Mouse (Mus musculus) kidney, postnatal 25 days (tissue): ENCODE data around the gene Ston1.

Source experiments
- DNase-seq, 2 experiments: peaks; one replicate each; pipeline ENCODE4 v3.0.0; 2021; ENCODE audit warnings: mixed read lengths in 2 of 2

Ston1 gene

DNA sequence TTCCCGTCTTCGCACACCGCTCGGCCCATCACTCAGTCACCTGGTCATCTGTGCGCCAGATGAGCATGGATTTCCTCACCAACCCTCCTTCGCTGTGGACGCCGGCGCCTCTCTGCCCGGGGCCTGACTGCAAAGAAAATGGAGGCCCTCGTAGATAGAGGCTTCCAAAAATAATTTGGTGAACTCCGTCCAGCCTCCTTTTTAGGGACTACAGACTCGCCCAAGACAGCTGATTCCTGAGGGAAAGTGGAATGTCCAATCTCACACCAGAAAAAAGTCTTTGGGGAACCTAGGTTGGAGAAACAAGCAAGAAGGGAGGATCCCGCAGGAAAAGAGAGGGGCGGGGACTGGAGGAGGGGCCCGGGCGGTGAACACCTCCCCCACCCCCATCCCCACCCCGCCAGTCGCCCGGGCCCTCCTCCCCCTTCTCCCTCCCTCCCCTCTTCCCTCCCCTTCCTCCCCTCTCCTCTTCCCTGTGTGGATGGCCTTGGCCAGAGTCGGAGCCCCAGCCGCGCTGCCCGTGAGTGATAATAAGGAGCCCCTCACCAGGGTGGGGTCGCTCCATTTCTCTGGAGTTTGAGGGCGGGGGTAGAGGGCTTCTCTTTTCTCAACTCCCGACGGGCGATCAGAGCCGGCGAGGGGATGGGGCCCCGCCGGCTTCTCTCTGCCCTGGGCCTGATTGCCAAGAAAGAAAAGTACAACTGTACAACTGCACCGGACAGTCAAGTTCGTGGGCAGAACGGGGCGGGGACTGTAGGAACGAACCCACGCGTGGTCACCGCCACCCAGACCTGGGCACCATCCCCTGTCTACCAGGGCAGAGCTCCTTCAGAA is at the start of gene Ston1:
Gene Ston1, plus strand, starts transcription at position 463 of the 834 bp plus-strand sequence.
- peak; percentile 85 to 87 for DNase-seq

DNA sequence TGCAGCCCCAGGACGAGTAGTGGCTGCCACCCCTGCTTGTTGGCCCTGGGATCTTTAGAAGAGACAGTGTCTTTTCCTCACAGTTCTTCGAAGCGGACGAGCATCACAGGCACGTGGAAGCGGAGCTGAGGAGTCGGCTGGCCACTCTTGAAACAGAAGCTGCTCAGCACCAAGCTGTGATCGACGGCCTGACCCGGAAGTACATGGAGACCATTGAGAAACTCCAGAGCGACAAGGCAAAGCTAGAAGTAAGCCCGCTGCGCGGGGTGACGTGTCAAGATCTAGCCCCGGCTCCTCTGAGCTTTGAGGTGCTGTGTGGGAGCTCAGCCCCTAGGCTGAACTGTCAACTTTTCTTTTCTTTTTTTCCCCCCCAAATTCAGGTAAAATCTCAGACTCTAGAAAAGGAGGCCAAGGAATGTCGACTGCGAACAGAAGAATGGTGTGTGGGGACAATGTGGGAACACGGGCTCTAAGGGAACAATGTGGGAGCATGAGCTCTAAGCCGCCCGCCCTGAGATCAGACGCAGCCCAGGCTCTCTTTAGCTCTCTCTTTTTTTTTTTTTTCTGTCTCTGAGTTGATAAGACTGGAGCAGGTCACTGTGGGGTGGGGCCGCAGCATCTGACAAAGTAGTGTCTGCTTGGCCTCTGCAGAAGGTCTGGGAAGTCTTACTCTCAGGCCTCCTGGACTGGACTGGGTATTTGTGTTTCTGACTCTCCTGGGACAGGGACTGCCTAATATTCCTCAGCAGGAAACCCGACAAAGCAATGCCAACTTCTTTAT is 47.9 kb upstream of the Ston1 start:
- peak in 1 of 2 experiments; percentile 31 for DNase-seq

DNA sequence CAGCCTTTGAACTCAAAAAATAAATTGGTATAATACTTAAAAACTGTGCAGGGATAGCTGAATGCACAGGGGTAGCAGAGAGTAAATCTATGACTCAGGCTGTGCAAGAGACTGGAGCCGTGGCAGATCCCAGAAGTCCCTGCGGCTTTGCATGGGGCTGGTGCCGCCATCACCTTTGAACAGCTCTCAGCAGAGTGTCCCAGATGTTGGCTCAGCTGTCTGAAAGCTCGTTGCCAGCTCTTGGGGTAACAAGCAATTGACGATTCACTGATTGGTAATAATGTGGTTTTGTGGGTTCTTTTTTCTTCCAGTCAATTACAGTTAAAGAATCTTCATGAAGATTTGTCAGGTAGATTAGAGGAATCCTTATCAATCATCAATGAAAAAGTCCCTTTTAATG is 47.1 kb upstream of the Ston1 start:
- peak in 1 of 2 experiments; percentile 57 for DNase-seq

DNA sequence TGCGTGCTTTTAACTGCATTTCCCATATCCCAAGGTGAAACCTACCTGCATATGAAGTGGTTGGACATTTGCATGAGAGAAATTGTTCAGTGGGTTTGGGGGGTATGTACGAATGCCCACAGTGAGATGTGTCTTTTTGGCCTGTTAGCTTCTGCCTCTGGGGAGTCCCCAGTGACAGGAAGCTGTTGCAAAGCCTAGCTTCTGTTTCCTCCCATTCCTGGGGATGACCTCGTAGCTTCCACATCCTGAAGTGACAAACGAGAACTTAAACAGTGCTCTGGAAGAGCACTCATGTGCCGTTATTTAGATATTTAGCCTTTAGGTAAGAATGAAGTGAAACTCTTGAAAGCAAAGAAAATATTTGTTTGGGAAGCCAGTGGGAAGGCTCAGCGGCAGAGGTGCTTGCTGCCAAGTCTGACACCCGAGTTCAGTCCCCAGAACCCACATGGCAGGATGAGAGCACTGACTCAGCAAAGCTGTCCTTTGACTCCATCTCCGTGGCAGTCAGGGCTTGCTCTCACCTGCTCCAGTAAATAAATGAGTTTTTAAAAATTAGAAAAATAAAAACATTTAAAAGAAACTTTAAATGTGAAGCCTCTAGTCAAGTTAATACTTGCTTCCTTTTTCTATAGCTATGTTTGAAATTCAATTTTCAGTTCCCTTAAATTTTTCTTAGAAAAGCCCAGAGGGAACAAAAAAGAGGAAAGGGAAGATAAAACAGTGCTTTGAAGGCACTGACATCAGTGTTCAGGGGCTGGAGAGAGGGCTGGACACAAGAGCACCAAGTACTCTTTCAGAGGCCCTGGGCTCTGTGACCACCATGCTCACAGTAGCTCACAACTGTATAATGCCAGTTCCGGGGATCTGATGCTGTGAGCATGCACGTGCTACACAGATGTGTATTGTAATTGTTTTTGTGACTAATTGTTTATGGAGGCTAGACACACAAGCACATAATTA is 46.2 kb upstream of the Ston1 start:
- DNase-seq = peak; percentile 40 to 62

DNA sequence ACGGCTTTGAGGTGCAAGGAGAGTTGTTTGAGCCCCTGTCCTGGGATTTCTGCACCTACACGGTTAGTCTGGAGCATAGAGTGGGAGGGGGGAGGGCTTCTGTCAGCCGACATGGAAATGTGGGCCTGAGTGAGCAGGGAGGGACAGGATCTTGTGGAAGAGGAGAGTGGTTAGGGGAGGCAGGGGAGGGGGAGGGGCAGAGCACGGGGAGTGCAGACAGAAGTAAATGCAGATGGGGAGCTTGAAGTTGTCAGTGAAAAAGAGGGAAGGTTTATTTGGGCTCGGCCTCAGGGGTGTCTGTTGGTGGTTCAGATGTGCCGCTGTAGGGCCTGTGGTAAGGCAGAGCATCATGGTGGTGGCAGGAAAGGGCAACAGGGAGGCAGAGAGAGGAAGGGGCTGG is 44.9 kb upstream of the Ston1 start:
- no peak for DNase-seq

DNA sequence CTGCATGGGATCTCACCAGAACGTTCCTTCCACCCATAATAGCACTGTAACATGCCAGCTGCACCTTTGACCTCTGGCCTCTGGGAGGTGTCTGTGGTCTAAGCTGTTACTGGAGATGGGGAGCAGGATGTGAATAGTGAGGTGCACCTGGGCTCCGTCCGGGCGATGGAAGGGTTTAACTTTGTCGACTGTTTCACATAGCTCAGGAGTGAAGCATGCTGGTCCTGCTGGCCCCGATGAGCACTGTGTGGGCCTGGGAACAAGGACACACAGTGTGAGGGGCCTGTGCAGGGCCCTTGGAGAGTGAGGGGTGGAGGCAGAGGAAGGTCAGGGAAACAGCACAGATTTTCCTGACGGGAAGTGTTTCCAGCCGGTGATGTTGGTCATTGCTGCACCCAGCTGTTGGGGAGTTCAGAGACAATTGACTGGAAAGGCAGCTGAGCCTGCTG is 44.5 kb upstream of the Ston1 start:
- no peak for DNase-seq

DNA sequence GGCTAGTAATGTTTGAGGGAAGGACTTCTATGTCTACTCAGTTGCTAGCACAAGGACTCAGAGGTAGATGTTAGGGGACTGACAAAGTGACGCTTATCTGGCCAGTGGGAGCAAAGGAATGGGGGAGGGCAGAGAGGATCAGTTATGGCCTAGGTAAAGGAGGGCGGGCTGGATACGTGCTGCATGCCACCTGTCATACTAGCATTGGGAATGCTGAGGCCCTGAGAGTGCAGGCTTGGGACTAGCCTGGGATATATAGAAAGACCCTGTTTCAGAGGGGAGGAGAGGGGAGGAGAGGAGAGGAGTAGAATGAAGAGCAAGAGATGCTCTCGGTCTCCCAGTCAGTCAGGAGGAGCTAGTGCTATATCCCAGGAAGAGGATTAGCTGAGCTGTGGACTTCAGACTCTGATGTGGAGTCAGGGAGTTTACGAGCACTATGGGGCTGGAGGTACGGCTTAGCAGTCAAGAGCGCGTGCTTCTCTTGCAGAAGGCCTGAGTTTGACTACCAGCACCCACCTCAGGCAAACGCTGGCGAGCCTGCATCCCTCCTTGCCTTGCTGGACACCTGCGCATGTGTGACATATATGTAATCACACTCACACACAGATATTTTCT is 43.9 kb upstream of the Ston1 start:
- peak; percentile 39 to 73 for DNase-seq

DNA sequence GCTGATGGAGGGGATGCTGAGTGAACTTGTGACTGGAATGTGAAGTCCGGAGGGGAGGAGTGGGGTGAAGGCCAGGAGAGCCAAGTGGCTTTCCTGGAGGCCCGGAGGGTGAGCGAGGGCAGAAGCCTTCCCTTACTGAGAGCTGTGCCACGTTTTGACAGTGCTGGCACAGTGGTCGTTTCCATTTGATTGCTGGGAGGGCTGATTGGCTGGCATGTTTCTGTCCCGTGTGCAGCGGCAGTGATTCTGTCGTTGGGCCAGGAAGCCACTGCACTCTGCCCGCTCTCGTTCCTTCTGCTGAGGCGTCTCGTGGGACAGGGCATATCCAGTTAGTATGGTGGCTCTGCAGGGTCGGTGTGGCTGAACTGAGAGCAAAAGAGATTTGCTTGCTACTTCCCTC is 41.3 kb upstream of the Ston1 start:
- peak in 1 of 2 experiments; percentile 52 for DNase-seq

DNA sequence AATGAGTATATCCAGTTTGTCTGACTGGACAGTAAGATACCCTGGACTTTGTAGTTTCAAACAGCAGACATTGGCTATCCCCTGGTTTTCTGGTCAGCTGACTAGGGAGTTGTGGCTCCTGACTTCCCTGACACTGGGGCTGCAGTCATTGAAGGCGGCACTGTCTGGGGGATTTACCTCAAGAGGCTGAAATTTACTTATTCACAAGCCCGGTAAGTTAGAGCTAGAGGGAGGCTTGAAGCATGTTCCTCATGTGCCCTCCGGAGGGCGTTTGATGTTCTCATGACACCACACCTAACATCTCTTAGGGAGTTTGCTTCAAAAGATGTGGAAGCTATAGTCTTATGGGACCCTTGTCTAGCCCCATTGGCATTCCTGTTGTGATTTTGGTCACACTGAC is 40.8 kb upstream of the Ston1 start:
- DNase-seq = no peak

DNA sequence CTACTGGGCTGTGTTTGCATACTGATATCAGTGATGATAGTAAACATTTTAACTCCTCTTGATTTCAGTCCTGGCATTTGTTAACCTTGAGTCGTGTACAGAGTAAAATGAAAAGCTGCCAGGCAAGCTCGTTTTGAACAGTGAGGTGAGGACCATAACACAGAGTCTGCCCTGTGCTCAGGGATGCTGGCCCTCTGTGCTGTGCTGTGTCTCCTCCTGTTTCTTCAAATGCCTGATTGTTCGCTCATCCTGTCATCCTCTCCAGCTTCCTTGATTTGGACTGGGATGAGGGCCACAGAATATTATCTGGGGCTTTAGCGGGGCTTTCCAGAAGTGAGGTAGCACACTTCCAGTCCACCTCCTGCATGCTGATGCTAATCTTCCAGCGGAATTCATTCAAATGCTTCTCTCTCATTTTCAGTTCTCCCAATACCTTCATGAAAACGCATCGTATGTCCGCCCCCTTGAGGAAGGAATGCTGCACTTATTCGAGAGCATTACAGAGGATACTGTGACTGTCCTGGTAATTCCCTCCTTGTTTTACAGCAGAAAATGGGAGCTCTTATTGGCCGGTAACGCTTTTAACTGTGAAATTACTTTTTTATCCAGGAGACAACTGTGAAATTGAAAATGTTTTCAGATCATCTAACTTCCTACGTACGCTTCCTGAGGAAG is 39.2 kb upstream of the Ston1 start:
- DNase-seq = peak; percentile 79 to 96

DNA sequence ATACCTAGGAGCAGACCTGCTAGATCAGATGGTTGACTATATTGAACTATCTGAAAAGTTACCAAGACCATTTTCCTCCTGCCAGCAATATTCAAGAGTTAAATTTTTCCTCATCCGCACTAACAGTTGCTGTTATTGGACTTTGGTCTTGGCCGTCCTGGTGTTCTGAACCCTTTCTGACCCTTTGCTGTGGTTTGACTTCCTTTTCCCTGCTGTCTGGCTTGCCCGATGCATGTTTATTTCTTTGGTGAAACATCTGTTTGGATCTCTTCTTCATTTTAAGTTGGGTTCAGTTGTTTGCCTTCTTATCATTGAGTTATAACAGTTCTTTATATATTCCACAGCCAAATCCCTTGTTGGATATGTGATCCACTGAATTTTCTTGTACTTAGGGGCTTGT is 33.9 kb upstream of the Ston1 start:
- DNase-seq = peak; percentile 61 to 74

DNA sequence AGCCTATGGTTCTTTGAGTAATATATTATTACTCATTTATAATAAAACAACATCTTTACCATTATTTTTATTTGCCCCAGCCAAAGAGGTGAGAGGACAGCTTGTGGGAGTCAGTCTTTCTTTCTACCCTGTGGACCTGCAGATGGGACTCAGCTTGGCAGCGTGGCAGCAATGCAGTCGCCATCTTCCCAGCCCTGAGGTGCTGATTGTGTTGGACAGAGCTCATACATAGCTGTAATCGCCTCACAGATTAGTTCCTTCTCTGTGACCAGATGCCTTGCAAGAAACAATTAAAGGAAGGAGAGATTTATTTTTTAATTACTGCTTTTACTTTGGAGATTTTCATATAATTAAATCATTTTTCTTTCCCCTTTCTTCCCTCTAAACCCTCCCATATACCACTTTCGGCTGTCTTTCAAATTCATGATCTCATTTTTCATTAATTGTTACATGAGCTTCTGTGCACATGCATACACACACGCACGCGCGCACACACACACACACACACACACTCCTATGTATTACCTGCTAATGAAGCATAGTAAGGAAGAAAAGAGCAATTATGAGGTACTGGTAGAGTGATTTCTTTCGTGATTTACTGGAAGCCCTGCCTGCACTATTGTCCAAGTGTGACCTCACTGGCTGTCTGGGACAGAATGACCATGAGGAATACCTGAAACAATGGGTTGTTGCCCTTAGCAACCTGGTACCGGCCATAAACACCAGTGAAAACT is 27.5 kb upstream of the Ston1 start:
- no peak for DNase-seq

DNA sequence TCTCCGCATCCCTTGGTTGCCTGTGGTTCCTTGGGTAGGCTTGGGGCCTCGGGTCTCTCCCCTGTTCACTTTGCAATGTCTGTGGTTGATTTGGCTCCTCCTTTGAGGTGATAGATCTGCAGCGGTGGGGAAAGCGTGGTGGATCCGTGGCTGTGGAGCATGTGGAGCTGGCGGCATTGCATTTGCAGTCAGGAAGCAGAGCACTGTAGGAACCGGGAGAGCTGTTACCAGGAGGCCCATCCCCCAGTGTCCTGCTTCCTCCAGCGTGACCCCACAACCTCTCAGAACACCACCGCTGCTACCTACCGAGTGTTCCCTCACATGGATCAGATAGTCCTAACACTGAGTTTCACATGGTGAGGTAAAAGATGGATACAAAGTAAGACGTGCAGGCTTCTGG is 26.7 kb upstream of the Ston1 start:
- DNase-seq = no peak

DNA sequence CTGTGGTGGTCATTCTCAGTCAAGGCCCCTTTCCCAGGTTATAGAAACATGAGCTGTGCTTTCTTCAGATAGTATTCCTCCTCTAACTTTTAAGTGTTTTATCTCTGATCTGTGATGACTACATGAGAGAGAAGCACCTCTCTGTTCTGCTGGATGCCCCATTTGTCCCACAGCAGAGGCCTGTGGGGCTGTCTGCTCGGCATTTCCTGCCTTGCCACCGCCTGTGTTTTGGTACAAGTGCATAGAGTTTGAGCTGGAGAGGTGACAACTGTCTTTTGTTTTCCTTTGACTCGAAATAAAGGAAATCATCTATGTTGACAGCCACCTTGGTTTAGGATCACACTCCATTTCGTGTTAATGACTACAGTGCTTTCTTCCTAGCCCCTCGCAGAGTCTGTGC is 22.7 kb upstream of the Ston1 start:
- no peak for DNase-seq

DNA sequence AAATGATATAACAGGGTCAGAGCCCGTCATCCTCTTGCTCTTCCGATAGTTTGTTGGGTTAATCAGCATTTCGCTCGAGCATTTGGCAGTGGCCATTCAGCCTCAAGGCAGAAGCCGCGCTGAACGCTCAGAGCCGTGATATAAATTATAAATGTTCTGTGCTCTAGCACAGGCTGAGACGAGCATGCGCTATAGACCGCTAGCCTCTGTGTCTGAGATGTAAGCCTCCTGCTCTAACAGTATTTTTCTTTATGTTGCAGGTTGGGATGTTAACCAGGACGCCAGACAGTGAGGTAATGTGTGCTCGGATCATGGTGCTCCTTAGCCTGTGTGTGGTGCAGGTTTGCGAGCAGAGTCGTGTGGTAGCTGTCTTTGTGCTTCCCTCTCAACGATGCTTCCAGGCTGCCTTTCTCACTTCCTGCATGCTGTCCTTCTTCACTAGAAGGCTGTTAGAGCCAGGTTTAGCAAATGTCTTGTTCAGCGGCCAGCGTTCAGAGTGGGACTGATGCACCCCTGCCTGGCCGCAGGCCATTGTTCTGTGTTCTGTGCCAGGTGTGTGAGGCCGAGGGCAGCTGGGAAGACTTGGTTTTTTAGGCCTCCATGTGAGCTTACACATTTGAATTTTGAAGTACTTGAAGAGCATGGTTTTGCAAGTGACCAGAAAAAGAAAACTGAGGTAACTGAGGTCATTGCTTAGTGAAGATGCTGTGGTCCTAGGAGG is 18.8 kb upstream of the Ston1 start:
- no peak for DNase-seq

DNA sequence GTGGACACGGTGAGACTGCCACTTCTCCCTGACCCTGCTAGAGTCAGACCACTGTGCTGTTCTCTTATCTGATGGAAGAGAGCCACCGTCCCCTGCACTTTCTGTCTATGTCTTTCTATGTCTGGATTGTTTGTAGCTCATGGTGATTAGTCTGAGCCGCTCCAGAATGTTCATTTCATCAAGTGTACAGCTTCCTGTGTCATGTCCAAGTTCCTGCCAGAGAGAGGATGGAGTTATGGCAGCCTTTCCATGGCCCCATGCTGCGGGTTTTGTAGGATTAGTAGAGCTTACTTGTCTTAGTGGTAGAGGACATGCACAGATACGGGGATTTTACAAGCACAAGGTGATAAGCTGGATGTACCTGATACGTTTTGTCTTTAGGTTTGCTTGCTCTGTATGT is 16.9 kb upstream of the Ston1 start:
- DNase-seq = no peak

DNA sequence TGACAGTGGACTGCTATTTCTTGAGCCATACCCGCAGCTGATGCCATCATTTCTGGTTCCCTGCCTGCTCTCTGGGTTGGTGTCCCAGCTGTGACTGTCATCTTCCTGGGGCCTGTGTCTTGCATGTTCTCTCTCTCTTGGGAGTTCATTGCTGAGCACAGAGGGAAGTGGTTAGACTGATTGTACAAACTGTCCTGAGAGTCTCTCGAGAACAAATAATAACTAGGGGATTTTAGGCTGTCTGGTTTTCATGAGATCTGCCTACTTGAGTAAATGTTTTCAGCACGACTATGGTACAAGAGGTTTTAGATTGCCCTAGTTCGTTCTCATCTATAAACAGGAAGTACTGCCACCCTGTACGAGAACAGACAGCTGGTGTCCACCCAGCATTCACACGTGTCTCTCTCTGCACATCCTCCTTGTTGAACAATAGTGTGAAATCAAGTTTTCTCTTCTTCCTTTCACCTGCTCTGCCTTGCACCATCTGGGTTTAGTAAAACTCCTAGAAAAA is 15.9 kb upstream of the Ston1 start:
- peak in 1 of 2 experiments; percentile 61 for DNase-seq

DNA sequence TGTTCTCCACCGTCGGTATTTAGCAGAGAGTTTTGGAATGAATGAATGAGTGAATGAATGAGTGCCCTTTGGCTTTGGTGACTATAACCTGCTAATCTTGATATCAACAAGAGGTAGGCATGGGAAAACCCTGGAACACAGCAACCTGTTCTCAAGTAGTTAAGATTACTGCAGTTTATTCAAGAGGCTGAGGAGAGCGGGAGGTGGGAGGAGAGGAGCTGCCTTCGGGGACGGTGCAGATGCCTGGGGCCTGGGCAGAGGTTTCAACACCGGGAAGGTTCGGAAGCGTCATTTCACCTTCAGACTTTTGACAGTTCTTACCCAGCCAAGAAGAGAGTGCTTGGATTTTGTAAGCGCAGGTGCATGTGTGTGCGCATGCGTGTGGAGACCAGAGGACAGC is 14.5 kb upstream of the Ston1 start:
- no peak for DNase-seq

DNA sequence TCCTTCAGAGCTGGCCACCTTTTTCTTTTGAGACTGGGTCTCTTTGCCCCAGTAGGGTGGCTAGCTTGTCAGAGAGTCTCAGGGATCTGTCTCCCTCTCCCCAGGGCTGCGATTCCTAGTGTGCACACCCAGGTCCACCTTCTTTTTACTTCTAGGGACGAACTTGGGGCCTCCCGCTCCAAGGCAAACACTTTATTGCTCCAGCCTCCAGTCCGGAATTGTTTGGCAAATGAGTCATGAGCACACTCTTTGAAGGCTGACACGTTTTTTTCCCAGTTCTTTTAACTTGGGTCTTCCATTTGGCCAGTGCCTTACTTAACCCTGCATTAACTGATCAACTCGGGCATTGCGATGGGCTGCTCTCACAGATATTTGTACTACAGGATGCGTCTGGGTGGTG is 14.1 kb upstream of the Ston1 start:
- DNase-seq = no peak

DNA sequence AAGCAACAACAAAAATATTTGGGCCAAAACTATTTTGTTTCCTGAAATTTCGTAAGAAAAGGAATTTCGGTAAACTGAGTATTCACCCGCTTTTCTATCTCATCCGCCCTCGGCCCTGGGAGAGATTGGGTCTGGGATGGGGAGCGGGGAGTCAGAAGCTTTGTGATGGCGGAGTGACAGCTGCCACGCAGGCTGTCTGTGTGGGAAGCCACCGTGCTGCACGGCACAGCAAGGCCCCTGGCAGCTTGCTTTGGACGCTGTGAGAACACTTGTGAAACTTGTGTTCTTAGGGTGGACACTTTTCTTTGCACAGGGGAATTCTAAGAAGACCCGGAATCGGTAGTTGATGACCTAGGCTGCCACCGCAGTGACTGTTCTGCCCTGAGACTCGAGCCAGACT is 10.1 kb upstream of the Ston1 start:
- no peak for DNase-seq
